Mouse (Mus musculus) urinary bladder, postnatal 4 days (tissue): ENCODE results near the gene Stx16.

ENCODE experiments used
- DNase-seq, 2 experiments: peaks; one replicate each; pipeline ENCODE4 v3.0.0; 2021 to 2022; ENCODE audit warnings: low spot score in 2 of 2

Gene Stx16

GRCm38 (mm10) chr2:174075673-174076432 lies at the start of gene Stx16:
Gene Stx16, plus strand, starts transcription at chr2:174076308.
- DNase-seq = peak; percentile 94 to 96

- DNase-seq = peak in 1 of 2 experiments; percentile 51
These were observed 49.7 kb upstream of the Stx16 start for GRCm38 (mm10) chr2:174026406-174026805.

- DNase-seq = peak in 1 of 2 experiments; percentile 43
These were observed 42.8 kb upstream of the Stx16 start for GRCm38 (mm10) chr2:174033257-174033800.

GRCm38 (mm10) chr2:174047656-174048055 lies 28.5 kb upstream of the Stx16 start:
- peak in 1 of 2 experiments; percentile 14 for DNase-seq

- DNase-seq = peak in 1 of 2 experiments; percentile 57
These were observed 26.4 kb upstream of the Stx16 start for GRCm38 (mm10) chr2:174049481-174050338.

- no peak for DNase-seq
These were observed 25.8 kb upstream of the Stx16 start for GRCm38 (mm10) chr2:174050339-174050685.

- no peak for DNase-seq
These were observed 25.0 kb upstream of the Stx16 start for GRCm38 (mm10) chr2:174051081-174051481.

GRCm38 (mm10) chr2:174054496-174054895 lies 21.6 kb upstream of the Stx16 start:
- no peak for DNase-seq

- DNase-seq = no peak
These were observed 18.4 kb upstream of the Stx16 start for GRCm38 (mm10) chr2:174057730-174058129.

GRCm38 (mm10) chr2:174058316-174058939 lies 17.7 kb upstream of the Stx16 start:
- DNase-seq = peak in 1 of 2 experiments; percentile 53

- peak in 1 of 2 experiments; percentile 47 for DNase-seq
These were observed 16.3 kb upstream of the Stx16 start for GRCm38 (mm10) chr2:174059591-174060385.

GRCm38 (mm10) chr2:174061219-174061618 lies 14.9 kb upstream of the Stx16 start:
- peak in 1 of 2 experiments; percentile 45 for DNase-seq

GRCm38 (mm10) chr2:174063074-174063473 lies 13.0 kb upstream of the Stx16 start:
- DNase-seq = peak; percentile 36 to 67

- DNase-seq = peak in 1 of 2 experiments; percentile 35
These were observed 12.4 kb upstream of the Stx16 start for GRCm38 (mm10) chr2:174063527-174064211.

- no peak for DNase-seq
These were observed 8.2 kb upstream of the Stx16 start for GRCm38 (mm10) chr2:174067793-174068419.

- DNase-seq = no peak
These were observed 6.5 kb upstream of the Stx16 start for GRCm38 (mm10) chr2:174069532-174070049.

- DNase-seq = no peak
These were observed 4.7 kb upstream of the Stx16 start for GRCm38 (mm10) chr2:174071406-174071805.

- DNase-seq = peak in 1 of 2 experiments; percentile 33
These were observed 2.8 kb upstream of the Stx16 start for GRCm38 (mm10) chr2:174073156-174073790.

GRCm38 (mm10) chr2:174074621-174075020 lies 1.5 kb upstream of the Stx16 start:
- no peak for DNase-seq
